Mouse (Mus musculus) embryonic facial prominence, embryonic 11.5 days (tissue): ENCODE results near the gene Irak3. TPM values are rescaled to one million over a fixed set of nuclear protein-coding genes. Genes with fewer than 3 reads are reported as not detected.
A peak's percentile ranks its signal among the peaks of the same experiment; 100 is the strongest.
"Not testable (repeated sequence)": the region's sequence is repeated elsewhere in the genome, so short reads cannot be mapped to it uniquely, and the experiment has no call there.

Source experiments
- ATAC-seq: fragments of 200-750 bp; cut with Nextera tagmentation; replicated peaks from 2 replicates; pipeline ENCODE4 v1.8.0; 2017; ENCODE audit warnings: low read depth; ENCODE audit not compliant: insufficient number of reproducible peaks, low FRiP score, low TSS enrichment
- DNase-seq: peaks from one replicate; pipeline ENCODE4 v3.0.0-alpha.2; 2015; ENCODE audit warnings: low spot score
- H3K27ac ChIP-seq: fragments of 300-500 bp; sonication (generic); replicated peaks from 2 replicates; pipeline ENCODE4 v1.5.1; 2014; ENCODE audit warnings: mild to moderate bottlenecking, low read depth, low read length, control low read depth
- H3K27me3 ChIP-seq: fragments of 300-500 bp; sonication (generic); 2 replicates; pipeline ENCODE4 v1.6.1; 2014; ENCODE audit warnings: mild to moderate bottlenecking, low read length, moderate library complexity, mixed read lengths; ENCODE audit not compliant: control insufficient read depth, insufficient read depth
- H3K36me3 ChIP-seq: fragments of 300-500 bp; sonication (generic); replicated peaks from 2 replicates; pipeline ENCODE4 v1.6.1; 2014; ENCODE audit warnings: low read depth, mild to moderate bottlenecking, low read length, moderate library complexity, mixed read lengths; ENCODE audit not compliant: control insufficient read depth, insufficient read depth
- H3K4me1 ChIP-seq: fragments of 300-500 bp; sonication (generic); 2 replicates; pipeline ENCODE4 v1.6.1; 2014; ENCODE audit warnings: low read length, mixed read lengths; ENCODE audit not compliant: control insufficient read depth, insufficient read depth
- H3K4me2 ChIP-seq: fragments of 300-500 bp; sonication (generic); 2 replicates; pipeline ENCODE4 v1.6.1; 2014; ENCODE audit warnings: low read depth, mild to moderate bottlenecking, control low read depth, low read length, moderate library complexity
- H3K4me3 ChIP-seq: fragments of 300-500 bp; sonication (generic); 2 replicates; pipeline ENCODE4 v1.5.1; 2014; ENCODE audit warnings: low read depth, low read length, control low read depth
- H3K9ac ChIP-seq: fragments of 300-500 bp; sonication (generic); replicated peaks from 2 replicates; pipeline ENCODE4 v1.6.1; 2014; ENCODE audit warnings: mild to moderate bottlenecking, control low read depth, low read length
- H3K9me3 ChIP-seq: fragments of 300-500 bp; sonication (generic); replicated peaks from 2 replicates; pipeline ENCODE4 v1.6.1; 2016; ENCODE audit warnings: mild to moderate bottlenecking, low read length, inconsistent platforms, mixed read lengths; ENCODE audit not compliant: control insufficient read depth
- WGBS: fragments of 180-500 bp; shearing (Covaris S2); extraction: QIAGEN DNeasy Blood & Tissue Kit; methylation state at CpG from one replicate; pipeline ENCODE4 v1.1.7; 2014; 5-methylcytosine and 5-hydroxymethylcytosine counted together
- polyA plus RNA-seq: library from polyadenylated mRNA; unstranded; fragments of >200 nt; fragmentation: Nextera tagmentation; extraction: Ambion mirVana; gene quantifications from 2 replicates; pipeline ENCODE4 v1.2.1, GENCODE M21; 2014

Irak3 gene
- polyA plus RNA-seq, 1 experiment from 2014 or later, result 2.0 TPM

GRCm38 (mm10) chr10:120115249-120115648 lies 86.7 kb downstream of the Irak3 start:
- Histone ChIP-seq H3K9me3 (no peaks in the 10 kb centered on the region), H3K4me3 (no peak overlapping the region), H3K27ac (no peak overlapping the region), H3K36me3 (no peaks in the 10 kb centered on the region), H3K27me3 (no peaks in the 10 kb centered on the region), H3K9ac (no peak overlapping the region), H3K4me1 (no peaks in the 10 kb centered on the region), H3K4me2 (no peak overlapping the region)
- ATAC-seq (no peak), DNase-seq (no peak)
- WGBS, result 88% methylated on average over 1 of the region's 1 CpGs

DNA sequence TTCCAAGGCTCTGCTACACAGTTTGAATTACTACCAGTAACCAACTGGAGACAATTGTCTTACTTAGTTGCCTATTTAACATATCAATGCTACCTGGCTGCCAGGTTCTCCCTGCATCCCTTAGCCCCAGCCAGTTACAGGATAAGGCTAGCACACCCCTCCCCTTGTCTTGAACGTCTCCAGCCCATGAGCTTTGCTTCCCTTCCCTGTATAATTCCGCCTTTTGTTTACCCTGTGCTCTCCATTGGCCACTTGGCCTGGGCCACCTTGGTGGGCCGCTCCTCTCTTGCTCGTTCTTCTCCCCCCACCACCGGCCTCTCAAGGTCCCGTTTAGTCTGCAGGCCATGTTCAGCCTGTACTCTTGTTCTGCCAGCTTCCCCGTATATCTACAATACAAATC lies 87.4 kb downstream of the Irak3 start:
- Histone ChIP-seq H3K27ac (no peak overlapping the region), H3K9me3 (no peaks in the 10 kb centered on the region), H3K4me1 (no peaks in the 10 kb centered on the region), H3K4me2 (no peak overlapping the region), H3K4me3 (no peak overlapping the region), H3K27me3 (no peaks in the 10 kb centered on the region), H3K9ac (no peak overlapping the region), H3K36me3 (no peaks in the 10 kb centered on the region)
- 45% methylated on average over 7 of the region's 7 CpGs for WGBS
- no peak for DNase-seq
- ATAC-seq, result no peak

GRCm38 (mm10) chr10:120113980-120114379 lies 88.0 kb downstream of the Irak3 start:
- H3K4me1 ChIP-seq, result no peaks in the 10 kb centered on the region
- no peaks in the 10 kb centered on the region for H3K36me3 ChIP-seq
- ATAC-seq, result no peak
- H3K4me2 ChIP-seq, result no peak overlapping the region
- DNase-seq, result no peak
- no peak overlapping the region for H3K27ac ChIP-seq
- H3K4me3 ChIP-seq, result no peak overlapping the region
- no peaks in the 10 kb centered on the region for H3K9me3 ChIP-seq
- no peaks in the 10 kb centered on the region for H3K27me3 ChIP-seq
- 71% methylated on average over 6 of the region's 6 CpGs for WGBS
- H3K9ac ChIP-seq, result no peak overlapping the region

DNA sequence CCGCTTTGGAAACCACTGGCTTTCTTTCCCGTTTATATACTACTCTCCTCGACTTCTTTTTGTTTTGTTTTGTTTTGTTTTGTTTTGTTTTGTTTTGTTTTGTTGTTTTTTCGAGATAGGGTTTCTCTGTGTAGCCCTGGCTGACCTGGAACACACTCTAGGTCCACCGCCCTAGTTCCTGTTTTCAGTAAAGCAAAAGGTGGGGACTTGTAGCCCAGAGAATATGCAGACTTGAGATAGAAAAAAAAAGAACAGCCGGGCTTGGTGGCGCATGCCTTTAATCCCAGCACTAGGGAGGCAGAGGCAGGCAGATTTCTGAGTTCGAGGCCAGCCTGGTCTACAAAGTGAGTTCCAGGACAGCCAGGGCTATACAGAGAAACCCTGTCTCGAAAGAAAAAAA lies 88.4 kb downstream of the Irak3 start:
- not testable (repeated sequence) for H3K9me3 ChIP-seq, H3K36me3 ChIP-seq, H3K27me3 ChIP-seq, H3K9ac ChIP-seq, H3K4me3 ChIP-seq, DNase-seq, ATAC-seq, H3K4me1 ChIP-seq, H3K4me2 ChIP-seq, H3K27ac ChIP-seq
- WGBS, result 73% methylated on average over 9 of the region's 9 CpGs

DNA sequence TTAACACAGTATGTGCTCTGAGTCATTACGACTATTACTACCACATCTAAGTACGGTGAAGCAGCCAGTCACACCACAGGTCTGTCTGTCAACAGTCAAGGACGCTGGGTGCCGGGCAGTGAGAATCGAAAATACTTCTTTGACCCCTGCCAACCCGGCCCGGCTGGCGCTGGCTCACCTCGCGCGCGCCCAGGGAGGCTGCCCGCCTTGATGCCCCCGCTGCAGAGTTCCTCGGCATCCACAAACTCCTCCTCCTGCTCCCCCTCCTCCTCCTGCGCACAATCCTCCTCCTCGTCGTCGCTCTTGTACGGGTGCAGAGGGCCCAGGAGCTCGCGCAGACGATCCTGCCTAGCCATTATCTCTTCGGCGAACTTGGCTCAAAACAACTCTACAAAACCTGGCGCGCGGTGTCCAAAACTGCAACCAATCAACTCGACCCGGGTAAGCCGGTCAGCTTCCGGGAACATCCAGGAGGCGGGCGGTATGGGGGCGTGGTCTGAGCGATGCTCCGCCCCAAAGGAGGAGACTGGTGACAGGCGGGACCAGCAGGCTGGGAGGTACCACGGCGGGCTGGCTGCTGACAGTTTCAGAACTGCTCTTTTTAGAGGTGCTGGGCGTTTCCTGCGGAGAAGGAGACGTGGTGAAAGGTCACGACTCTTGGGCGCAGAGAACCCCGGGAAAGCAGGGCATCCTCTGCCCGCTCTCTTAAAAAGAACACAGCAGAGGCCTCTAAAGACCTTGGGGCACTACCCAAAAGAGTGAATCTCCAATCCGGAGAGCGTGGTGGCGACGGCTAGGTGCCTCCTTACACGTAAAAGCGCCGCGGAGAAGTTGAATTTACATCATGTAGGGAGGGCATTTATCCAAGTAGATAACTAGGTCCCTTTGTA lies 89.2 kb downstream of the Irak3 start, which contains the start of gene Helb:
Helb (minus strand) TSS at position 481 of the 890 bp plus-strand sequence.
- under 1% methylated on average over 55 of the region's 55 CpGs for WGBS
- H3K27ac ChIP-seq, result no peak within 1 kb of the TSS; the same call in 1 of the 2 replicates

DNA sequence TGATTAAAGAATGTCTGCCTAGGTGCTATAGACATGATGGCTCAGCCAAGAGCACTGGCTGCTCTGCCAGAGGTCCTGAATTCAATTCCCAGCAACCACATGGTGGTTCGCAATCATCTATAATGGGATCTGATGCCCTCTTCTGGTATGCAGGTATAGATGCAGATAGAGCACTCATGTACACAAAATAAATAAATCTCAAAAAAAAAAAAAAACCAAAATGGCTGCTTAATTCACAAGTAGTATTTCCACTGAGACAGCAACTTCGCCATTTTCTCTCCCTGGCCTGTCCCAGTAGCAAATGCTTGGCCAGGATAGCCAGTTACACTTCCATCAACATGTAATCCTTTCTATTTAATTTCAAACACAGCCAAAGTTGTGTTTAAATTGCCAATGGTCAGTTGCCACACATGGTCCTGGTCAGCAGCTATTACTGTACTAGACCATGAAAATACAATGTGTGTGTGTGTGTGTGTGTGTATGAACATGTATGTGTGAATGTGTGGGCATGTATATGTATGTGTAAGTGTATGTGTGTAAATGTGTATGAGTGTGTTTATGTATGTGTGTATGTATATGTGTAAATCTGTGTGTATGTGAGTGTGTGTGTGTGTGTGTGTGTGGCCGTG lies 90.1 kb downstream of the Irak3 start:
- Histone ChIP-seq H3K27ac (no peak overlapping the region), H3K27me3 (no peaks in the 10 kb centered on the region), H3K4me3 (peak overlapping the region; percentile 60), H3K4me1 (no peaks in the 10 kb centered on the region), H3K4me2 (peak overlapping the region; percentile 69), H3K9me3 (no peaks in the 10 kb centered on the region), H3K9ac (peak overlapping the region; percentile 52), H3K36me3 (no peaks in the 10 kb centered on the region)
- DNase-seq (no peak), ATAC-seq (no peak; the same call in 1 of the 2 replicates)
- 79% methylated on average over 3 of the region's 3 CpGs for WGBS

More for the DNA sequence above, 89.2 kb downstream of the Irak3 start, which contains the start of gene Helb:
- Histone ChIP-seq H3K27me3 (no peaks in the 10 kb centered on the region), H3K36me3 (no peaks in the 10 kb centered on the region), H3K4me2 (peak within 1 kb of the TSS; percentile 69), H3K9ac (peak within 1 kb of the TSS; percentile 52), H3K9me3 (no peaks in the 10 kb centered on the region), H3K4me3 (peak within 1 kb of the TSS; percentile 60), H3K4me1 (no peaks in the 10 kb centered on the region)
- peak; percentile 97 for ATAC-seq
- DNase-seq, result peak; percentile 98

- H3K4me3 ChIP-seq, result no peak overlapping the region
- no peaks in the 10 kb centered on the region for H3K9me3 ChIP-seq
- no peaks in the 10 kb centered on the region for H3K27me3 ChIP-seq
- no peak overlapping the region for H3K27ac ChIP-seq
- 90% methylated on average over 1 of the region's 1 CpGs for WGBS
- no peak overlapping the region for H3K9ac ChIP-seq
- H3K36me3 ChIP-seq, result 0 out of 2 replicates have a peak, but pooled peaks cover 2% of the 10 kb centered on the region
- ATAC-seq, result no peak
- H3K4me1 ChIP-seq, result no peaks in the 10 kb centered on the region
- no peak for DNase-seq
- H3K4me2 ChIP-seq, result no peak overlapping the region
Measured at GRCm38 (mm10) chr10:120100806-120101205, 101.1 kb downstream of the Irak3 start.

DNA sequence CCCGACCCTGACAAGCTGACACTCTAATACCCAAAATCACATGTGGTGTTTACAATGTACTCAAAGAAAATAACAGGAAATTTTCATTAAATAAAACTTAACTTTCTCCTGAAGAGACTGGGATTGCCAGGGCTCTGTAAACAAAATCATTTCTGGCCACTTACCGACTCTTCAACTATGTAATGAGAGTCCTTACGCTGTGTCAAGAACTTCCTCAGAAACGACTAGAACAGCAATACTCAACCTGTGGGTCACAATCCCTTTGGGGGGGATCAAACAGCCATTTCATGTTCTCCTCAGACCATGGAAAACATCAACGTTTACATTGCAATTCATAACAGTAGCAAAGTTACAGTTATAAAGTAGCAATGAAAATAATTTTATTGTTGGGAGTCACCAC lies 104.4 kb downstream of the Irak3 start:
- Histone ChIP-seq H3K4me2 (no peak overlapping the region), H3K9me3 (no peaks in the 10 kb centered on the region), H3K9ac (no peak overlapping the region), H3K27ac (no peak overlapping the region), H3K4me1 (no peaks in the 10 kb centered on the region), H3K36me3 (no peaks in the 10 kb centered on the region; the same call in 1 of the 2 replicates), H3K27me3 (no peaks in the 10 kb centered on the region), H3K4me3 (no peak overlapping the region)
- DNase-seq (no peak), ATAC-seq (no peak)
- 84% methylated on average over 5 of the region's 5 CpGs for WGBS
